Mouse (Mus musculus) lung, embryonic 15.5 days (tissue): ENCODE measurements at regions not wholly inside any gene's neighbourhood (a gene's known extent, or its start where the extent isn't known, plus 50 kb on each side); places are given as distances from the start of the nearest gene placed in this dataset.

Experiments
- ATAC-seq: fragments of 200-750 bp; cut with Nextera tagmentation; 2 replicates; pipeline ENCODE4 v1.8.0; 2017; ENCODE audit warnings: moderate number of reproducible peaks, borderline replicate concordance; ENCODE audit not compliant: low FRiP score, low TSS enrichment; ENCODE audit errors: extremely low read depth
- H3K27ac ChIP-seq: fragments of 300-500 bp; sonication (generic); 2 replicates; pipeline ENCODE4 v1.5.1; 2015; ENCODE audit warnings: moderate library complexity, mild to moderate bottlenecking, inconsistent platforms
- H3K27me3 ChIP-seq: fragments of 300-500 bp; sonication (generic); 2 replicates; pipeline ENCODE4 v1.6.1; 2015; ENCODE audit warnings: inconsistent platforms
- H3K36me3 ChIP-seq: fragments of 300-500 bp; sonication (generic); 2 replicates; pipeline ENCODE4 v1.6.1; 2015; ENCODE audit warnings: inconsistent platforms
- H3K4me1 ChIP-seq: fragments of 300-500 bp; sonication (generic); 2 replicates; pipeline ENCODE4 v1.6.1; 2015; ENCODE audit warnings: inconsistent platforms
- H3K4me2 ChIP-seq: fragments of 300-500 bp; sonication (generic); 2 replicates; pipeline ENCODE4 v1.6.1; 2015; ENCODE audit warnings: inconsistent platforms, mild to moderate bottlenecking, moderate library complexity
- H3K4me3 ChIP-seq: fragments of 300-500 bp; sonication (generic); 2 replicates; pipeline ENCODE4 v1.5.1; 2015; ENCODE audit warnings: mild to moderate bottlenecking, inconsistent platforms
- H3K9ac ChIP-seq: fragments of 300-500 bp; sonication (generic); 2 replicates; pipeline ENCODE4 v1.6.1; 2015; ENCODE audit warnings: inconsistent platforms
- H3K9me3 ChIP-seq: fragments of 300-500 bp; sonication (generic); 2 replicates; pipeline ENCODE4 v1.6.1; 2016; ENCODE audit warnings: inconsistent platforms
- WGBS: fragments of 180-500 bp; shearing (Covaris S2); methylation state at CpG from one replicate; pipeline ENCODE4 v1.1.7; 2015; 5-methylcytosine and 5-hydroxymethylcytosine counted together

- Histone ChIP-seq H3K27me3 (no peaks in the 10 kb centered on the region), H3K4me2 (no peak overlapping the region), H3K9ac (no peak overlapping the region), H3K36me3 (no peaks in the 10 kb centered on the region), H3K4me3 (no peak overlapping the region), H3K27ac (no peak overlapping the region), H3K9me3 (no peaks in the 10 kb centered on the region), H3K4me1 (no peaks in the 10 kb centered on the region)
- no peak for ATAC-seq
- 63% methylated on average over 10 of the region's 10 CpGs for WGBS
Measured at GRCm38 (mm10) chr8:15468540-15469476, 422.9 kb upstream of the BB014433 start.

GRCm38 (mm10) chr8:15438546-15438945 is 392.7 kb upstream of the BB014433 start:
- Histone ChIP-seq H3K27me3 (no peaks in the 10 kb centered on the region), H3K4me3 (no peak overlapping the region), H3K27ac (no peak overlapping the region), H3K36me3 (no peaks in the 10 kb centered on the region), H3K9me3 (no peaks in the 10 kb centered on the region), H3K9ac (no peak overlapping the region), H3K4me2 (no peak overlapping the region), H3K4me1 (no peaks in the 10 kb centered on the region)
- WGBS = 39% methylated on average over 5 of the region's 5 CpGs
- ATAC-seq = no peak

GRCm38 (mm10) chr8:15394722-15395115 is 348.8 kb upstream of the BB014433 start:
- no peak overlapping the region for H3K4me2 ChIP-seq
- H3K36me3 ChIP-seq = no peaks in the 10 kb centered on the region
- no peak overlapping the region for H3K9ac ChIP-seq
- no peaks in the 10 kb centered on the region for H3K27me3 ChIP-seq
- 45% methylated on average over 4 of the region's 4 CpGs for WGBS
- no peaks in the 10 kb centered on the region for H3K4me1 ChIP-seq
- no peaks in the 10 kb centered on the region for H3K9me3 ChIP-seq
- ATAC-seq = no peak
- H3K27ac ChIP-seq = no peak overlapping the region
- H3K4me3 ChIP-seq = no peak overlapping the region

- 79% methylated on average over 5 of the region's 5 CpGs for WGBS
- Histone ChIP-seq H3K9ac (no peak overlapping the region), H3K27me3 (no peaks in the 10 kb centered on the region), H3K4me1 (no peaks in the 10 kb centered on the region), H3K4me2 (no peak overlapping the region), H3K36me3 (no peaks in the 10 kb centered on the region), H3K9me3 (no peaks in the 10 kb centered on the region), H3K27ac (no peak overlapping the region), H3K4me3 (no peak overlapping the region)
- no peak for ATAC-seq
Measured at GRCm38 (mm10) chr8:15393936-15394721, 348.3 kb upstream of the BB014433 start.

GRCm38 (mm10) chr8:15392056-15392455 is 346.2 kb upstream of the BB014433 start:
- Histone ChIP-seq H3K9ac (no peak overlapping the region), H3K27me3 (no peaks in the 10 kb centered on the region), H3K4me2 (no peak overlapping the region), H3K9me3 (no peaks in the 10 kb centered on the region), H3K4me3 (no peak overlapping the region), H3K36me3 (no peaks in the 10 kb centered on the region), H3K27ac (no peak overlapping the region), H3K4me1 (no peaks in the 10 kb centered on the region)
- ATAC-seq = no peak
- WGBS = 52% methylated on average over 4 of the region's 4 CpGs

- H3K4me2 ChIP-seq = no peak overlapping the region
- no peaks in the 10 kb centered on the region for H3K27me3 ChIP-seq
- no peak overlapping the region for H3K9ac ChIP-seq
- 91% methylated on average over 5 of the region's 5 CpGs for WGBS
- no peaks in the 10 kb centered on the region for H3K36me3 ChIP-seq
- H3K27ac ChIP-seq = no peak overlapping the region
- no peaks in the 10 kb centered on the region for H3K9me3 ChIP-seq
- H3K4me3 ChIP-seq = no peak overlapping the region
- no peaks in the 10 kb centered on the region for H3K4me1 ChIP-seq
- no peak for ATAC-seq
Measured at GRCm38 (mm10) chr8:15388791-15389190, 342.9 kb upstream of the BB014433 start.

- Histone ChIP-seq H3K4me2 (no peak overlapping the region), H3K4me3 (no peak overlapping the region), H3K36me3 (no peaks in the 10 kb centered on the region), H3K27me3 (no peaks in the 10 kb centered on the region), H3K27ac (no peak overlapping the region), H3K9me3 (no peaks in the 10 kb centered on the region), H3K9ac (no peak overlapping the region), H3K4me1 (no peaks in the 10 kb centered on the region)
- no peak for ATAC-seq
- WGBS = 67% methylated on average over 2 of the region's 2 CpGs
Measured at GRCm38 (mm10) chr8:15367063-15367462, 321.2 kb upstream of the BB014433 start.

GRCm38 (mm10) chr8:15364546-15364945 is 318.7 kb upstream of the BB014433 start:
- WGBS = 82% methylated on average over 1 of the region's 1 CpGs
- ATAC-seq = no peak
- no peaks in the 10 kb centered on the region for H3K4me1 ChIP-seq

GRCm38 (mm10) chr8:15344151-15344550 is 298.3 kb upstream of the BB014433 start:
- 54% methylated on average over 5 of the region's 5 CpGs for WGBS
- ATAC-seq = no peak
- Histone ChIP-seq H3K9ac (no peak overlapping the region), H3K27ac (no peak overlapping the region), H3K4me1 (no peaks in the 10 kb centered on the region), H3K27me3 (no peaks in the 10 kb centered on the region), H3K4me2 (no peak overlapping the region), H3K4me3 (no peak overlapping the region), H3K36me3 (no peaks in the 10 kb centered on the region), H3K9me3 (no peaks in the 10 kb centered on the region)

More at GRCm38 (mm10) chr8:15364546-15364945, 318.7 kb upstream of the BB014433 start:
- H3K27me3 ChIP-seq = no peaks in the 10 kb centered on the region
- no peak overlapping the region for H3K4me2 ChIP-seq
- no peak overlapping the region for H3K9ac ChIP-seq
- H3K36me3 ChIP-seq = no peaks in the 10 kb centered on the region
- no peak overlapping the region for H3K4me3 ChIP-seq
- no peaks in the 10 kb centered on the region for H3K9me3 ChIP-seq
- H3K27ac ChIP-seq = no peak overlapping the region

GRCm38 (mm10) chr8:15343616-15344015 is 297.7 kb upstream of the BB014433 start:
- Histone ChIP-seq H3K9me3 (no peaks in the 10 kb centered on the region), H3K36me3 (no peaks in the 10 kb centered on the region), H3K4me3 (no peak overlapping the region), H3K9ac (no peak overlapping the region), H3K4me1 (no peaks in the 10 kb centered on the region), H3K27me3 (no peaks in the 10 kb centered on the region), H3K4me2 (no peak overlapping the region), H3K27ac (no peak overlapping the region)
- ATAC-seq = no peak
- WGBS = 89% methylated on average over 1 of the region's 1 CpGs

- no peaks in the 10 kb centered on the region for H3K4me1 ChIP-seq
- no peak overlapping the region for H3K4me2 ChIP-seq
- H3K9me3 ChIP-seq = no peaks in the 10 kb centered on the region
- H3K27me3 ChIP-seq = no peaks in the 10 kb centered on the region
- no peaks in the 10 kb centered on the region for H3K36me3 ChIP-seq
- WGBS = 82% methylated on average over 4 of the region's 4 CpGs
- ATAC-seq = no peak
- no peak overlapping the region for H3K4me3 ChIP-seq
- no peak overlapping the region for H3K27ac ChIP-seq
- no peak overlapping the region for H3K9ac ChIP-seq
Measured at GRCm38 (mm10) chr8:15334532-15334931, 288.7 kb upstream of the BB014433 start.

- Histone ChIP-seq H3K27ac (no peak overlapping the region), H3K27me3 (no peaks in the 10 kb centered on the region), H3K9ac (no peak overlapping the region), H3K4me3 (no peak overlapping the region), H3K9me3 (no peaks in the 10 kb centered on the region), H3K4me2 (no peak overlapping the region), H3K36me3 (no peaks in the 10 kb centered on the region), H3K4me1 (no peaks in the 10 kb centered on the region)
- no peak for ATAC-seq
- WGBS = 38% methylated on average over 5 of the region's 5 CpGs
Measured at GRCm38 (mm10) chr8:15327312-15327711, 281.4 kb upstream of the BB014433 start.
